ENCODE assay signal across 7 mouse cellular contexts in genomic region chr16:21423546-21423910, GRCm38 (mm10). TPM values are rescaled to one million over a fixed set of nuclear protein-coding genes. Genes with fewer than 3 reads are reported as not detected.
DNase-seq lines count a peak whose midpoint lies in the region; ATAC-seq and TF ChIP-seq lines count a peak whose summit lies in the region.

No protein-coding gene starts in this region.

- H3K27me3 ChIP-seq in C2C12 (ENCODE audit: control insufficient read depth, insufficient read depth, insufficient read length) = no peaks in the 10 kb centered on the region
- H3K27me3 ChIP-seq in ES-Bruce4 (ENCODE audit: control insufficient read depth, insufficient read depth, low read length, poor library complexity, severe bottlenecking) = no peaks in the 10 kb centered on the region
- H3K27me3 ChIP-seq in forebrain, embryonic 10.5 days (ENCODE audit: poor library complexity, severe bottlenecking) = no peaks in the 10 kb centered on the region
- no peaks in the 10 kb centered on the region for H3K27me3 ChIP-seq in limb, embryonic 15.5 days
- H3K27me3 ChIP-seq in myocyte (ENCODE audit: control insufficient read depth, insufficient read depth, insufficient read length) = no peaks in the 10 kb centered on the region

- peak overlapping the region; percentile 74 for H3K4me2 ChIP-seq in limb, embryonic 15.5 days
- peak overlapping the region; percentile 90 for H3K4me2 ChIP-seq in myocyte (ENCODE audit: low read depth)

- H3K27ac ChIP-seq in ES-Bruce4 (ENCODE audit: insufficient read depth, low read length) = no peak overlapping the region
- H3K27ac ChIP-seq in forebrain, embryonic 10.5 days = peak overlapping the region; percentile 90
- peak overlapping the region; percentile 95 for H3K27ac ChIP-seq in limb, embryonic 15.5 days

- TF ChIP-seq CTCF in C2C12 (IDR thresholded peaks at IDR 0.05; ENCODE audit: control insufficient read depth, insufficient read depth, insufficient read length) (no peak), ES-Bruce4 (IDR thresholded peaks at IDR 0.05; ENCODE audit: low read depth, low read length) (no peak)

- WGBS in forebrain, embryonic 10.5 days = 5% methylated on average over 10 of the region's 10 CpGs
- 1% methylated on average over 10 of the region's 10 CpGs for WGBS in limb, embryonic 15.5 days

- H3K36me3 ChIP-seq in C2C12 (ENCODE audit: control insufficient read depth, insufficient read depth) (no peaks in the 10 kb centered on the region), ES-Bruce4 (ENCODE audit: control insufficient read depth, insufficient read depth, low read length, poor library complexity, severe bottlenecking) (no peaks in the 10 kb centered on the region), myocyte (ENCODE audit: control insufficient read depth, insufficient read depth) (no peaks in the 10 kb centered on the region)
- no peaks in the 10 kb centered on the region for H3K36me3 ChIP-seq in forebrain, embryonic 10.5 days (replicated peaks)
- H3K36me3 ChIP-seq in limb, embryonic 15.5 days = no peaks in the 10 kb centered on the region

- no peak for TF ChIP-seq POLR2A in ES-Bruce4 (IDR thresholded peaks at IDR 0.05; ENCODE audit: insufficient read depth, low read length)
- no peak for TF ChIP-seq POLR2A in myocyte (IDR thresholded peaks at IDR 0.05; ENCODE audit: insufficient read length, low read depth)

- H3K79me3 ChIP-seq in C2C12 (ENCODE audit: low read depth) = peaks cover 3% of the 10 kb centered on the region

- no peaks in the 10 kb centered on the region for H3K4me1 ChIP-seq in ES-Bruce4 (ENCODE audit: control insufficient read depth, insufficient read depth, low read length)
- H3K4me1 ChIP-seq in forebrain, embryonic 10.5 days = peaks cover 19% of the 10 kb centered on the region
- H3K4me1 ChIP-seq in limb, embryonic 15.5 days = peaks cover 3% of the 10 kb centered on the region; the same call in 1 of the 2 replicates

- H3K9me3 ChIP-seq in ES-Bruce4 (replicated peaks; ENCODE audit: control insufficient read depth, insufficient read depth, low read length, poor library complexity, severe bottlenecking) = no peaks in the 10 kb centered on the region
- H3K9me3 ChIP-seq in forebrain, embryonic 10.5 days = no peaks in the 10 kb centered on the region
- H3K9me3 ChIP-seq in limb, embryonic 15.5 days = no peaks in the 10 kb centered on the region

- peaks cover 17% of the 10 kb centered on the region for H3K79me2 ChIP-seq in C2C12 (ENCODE audit: control insufficient read depth, insufficient read depth)
- H3K79me2 ChIP-seq in myocyte (ENCODE audit: control insufficient read depth, insufficient read depth) = peaks cover 4% of the 10 kb centered on the region

- ATAC-seq in limb, embryonic 15.5 days (ENCODE audit: insufficient number of reproducible peaks, low FRiP score, low TSS enrichment, low read depth) = peak; percentile 81

- H3K4me3 ChIP-seq in C2C12 (ENCODE audit: insufficient read depth, poor library complexity, severe bottlenecking) = peak overlapping the region; percentile 88
- peak overlapping the region; percentile 87 for H3K4me3 ChIP-seq in ES-Bruce4 (ENCODE audit: low read depth, low read length)
- peak overlapping the region; percentile 82 for H3K4me3 ChIP-seq in forebrain, embryonic 10.5 days
- peak overlapping the region; percentile 83 for H3K4me3 ChIP-seq in limb, embryonic 15.5 days
- peak overlapping the region; percentile 46 for H3K4me3 ChIP-seq in myocyte

- DNase-seq in forebrain, embryonic 10.5 days (ENCODE audit: extremely low spot score, low spot score) = no peak
- no peak for DNase-seq in adrenal gland, adult 8-10 months
- no peak for DNase-seq in testis, postnatal 14 days (ENCODE audit: low spot score)

- no peak for TF ChIP-seq EP300 in ES-Bruce4 (IDR thresholded peaks at IDR 0.05; ENCODE audit: insufficient read depth, low read depth, low read length)

- peak overlapping the region; percentile 85 for H3ac ChIP-seq in C2C12 (ENCODE audit: control insufficient read depth, insufficient read length, low read depth)
- peak overlapping the region; percentile 36 for H3ac ChIP-seq in myocyte (ENCODE audit: control insufficient read depth, insufficient read length)

- peak overlapping the region; percentile 93 for H3K9ac ChIP-seq in ES-Bruce4 (ENCODE audit: low read depth, poor library complexity, severe bottlenecking)
- H3K9ac ChIP-seq in limb, embryonic 15.5 days = peak overlapping the region; percentile 83

TF ChIP-seq in C2C12, 6 proteins besides CTCF, POLR2A, EP300 and RAD21:
- no peak for TF ChIP-seq CEBPB (IDR thresholded peaks at IDR 0.05; ENCODE audit: low read depth)
- TF ChIP-seq MYOG (IDR thresholded peaks at IDR 0.05; ENCODE audit: control insufficient read depth, extremely low read depth, insufficient read length) = no peak
- TF ChIP-seq MAX (IDR thresholded peaks at IDR 0.05) = no peak
- no peak for TF ChIP-seq MYOD1 (IDR thresholded peaks at IDR 0.05; ENCODE audit: control insufficient read depth, insufficient read length, low read depth)
- no peak for TF ChIP-seq FOSL1 (IDR thresholded peaks at IDR 0.05; ENCODE audit: insufficient read depth, low read length, poor library complexity, severe bottlenecking)
- no peak for TF ChIP-seq USF1 (IDR thresholded peaks at IDR 0.05; ENCODE audit: low read depth)

TF ChIP-seq in myocyte, 11 proteins besides CTCF, POLR2A, EP300 and RAD21:
- peak in 1 of 3 experiments; percentile 27 for TF ChIP-seq MYOG (IDR thresholded peaks at IDR 0.05; ENCODE audit: control insufficient read depth in 1 of 3, insufficient read depth in 1 of 3, insufficient read length in 2 of 3, low read depth in 2 of 3)
- no peak for TF ChIP-seq TCF3 (IDR thresholded peaks at IDR 0.05; ENCODE audit: insufficient read length, low read depth)

RNA-seq across cellular contexts. Expression of gene Vps8, which starts 0.6 kb away (rescaled TPM):
- polyA plus RNA-seq in C2C12 (2012; fragmentation: generic; extraction: Trizol) (9.1 TPM), ES-Bruce4 (2011; ENCODE audit: insufficient read depth, insufficient read length, low read depth, missing spikeins) (25.4 and 26.9 TPM in 2 replicates), myocyte (2012; fragmentation: generic; extraction: Trizol) (19.4 TPM)
- polyA plus RNA-seq in forebrain, embryonic 10.5 days (2016; fragmentation: Nextera tagmentation; extraction: Ambion mirVana) = 19.7 and 21.0 TPM in 2 replicates
- polyA plus RNA-seq in limb, embryonic 15.5 days (2015; fragmentation: Nextera tagmentation; extraction: Ambion mirVana) = 14.5 and 16.5 TPM in 2 replicates
- 10 to 100 TPM; 19.5 to 29.1 (median 23.9) TPM for total RNA-seq in adrenal gland, adult 8-10 months (2022)
